Mouse (Mus musculus) kidney, postnatal 36 days (tissue): ENCODE data around the gene Med24.

ENCODE experiments used
- DNase-seq, 2 experiments: peaks; one replicate each; pipeline ENCODE4 v3.0.0; 2021 to 2022; ENCODE audit warnings: mixed read lengths in 2 of 2

Gene Med24

GRCm38 (mm10) chr11:98720756-98721155, 8.5 kb downstream of the Med24 start:
- DNase-seq: no peak

- DNase-seq: peak; percentile 60 to 86
Observed at GRCm38 (mm10) chr11:98717904-98718303, 11.3 kb downstream of the Med24 start.

GRCm38 (mm10) chr11:98715946-98716345, 13.3 kb downstream of the Med24 start:
- DNase-seq: no peak

GRCm38 (mm10) chr11:98713703-98714102, 15.5 kb downstream of the Med24 start:
- DNase-seq: peak; percentile 42 to 60

- peak; percentile 49 to 57 for DNase-seq
Observed at GRCm38 (mm10) chr11:98712009-98712408, 17.2 kb downstream of the Med24 start.

- DNase-seq: no peak
Observed at GRCm38 (mm10) chr11:98711046-98711434, 18.2 kb downstream of the Med24 start.

- peak; percentile 86 to 95 for DNase-seq
Observed at GRCm38 (mm10) chr11:98710416-98711045, 18.7 kb downstream of the Med24 start.

- peak; percentile 84 to 89 for DNase-seq
Observed at GRCm38 (mm10) chr11:98709001-98709741, 20.1 kb downstream of the Med24 start.

- peak; percentile 39 to 73 for DNase-seq
Observed at GRCm38 (mm10) chr11:98708282-98708956, 20.8 kb downstream of the Med24 start.

- DNase-seq: peak; percentile 76 to 77
Observed at GRCm38 (mm10) chr11:98707401-98708281, 21.6 kb downstream of the Med24 start.

GRCm38 (mm10) chr11:98705021-98705420, 24.2 kb downstream of the Med24 start:
- DNase-seq: no peak

- DNase-seq: no peak
Observed at GRCm38 (mm10) chr11:98702323-98702722, 26.9 kb downstream of the Med24 start.

GRCm38 (mm10) chr11:98701213-98701670, 28.0 kb downstream of the Med24 start, which contains the start of gene Csf3:
TSS of gene Csf3 (plus strand) at chr11:98701263.
- DNase-seq: no peak

- peak; percentile 83 to 91 for DNase-seq
Observed at GRCm38 (mm10) chr11:98699911-98700310, 29.3 kb downstream of the Med24 start.

- DNase-seq: no peak
Observed at GRCm38 (mm10) chr11:98698849-98699640, 30.2 kb downstream of the Med24 start.

GRCm38 (mm10) chr11:98697225-98697624, 32.0 kb downstream of the Med24 start:
- peak; percentile 53 to 54 for DNase-seq

- DNase-seq: peak in 1 of 2 experiments; percentile 57
Observed at GRCm38 (mm10) chr11:98696454-98697216, 32.6 kb downstream of the Med24 start.

GRCm38 (mm10) chr11:98695408-98695807, 33.8 kb downstream of the Med24 start:
- DNase-seq: no peak

- no peak for DNase-seq
Observed at GRCm38 (mm10) chr11:98694301-98694700, 34.9 kb downstream of the Med24 start.

- no peak for DNase-seq
Observed at GRCm38 (mm10) chr11:98693746-98694145, 35.5 kb downstream of the Med24 start.

- peak in 1 of 2 experiments; percentile 35 for DNase-seq
Observed at GRCm38 (mm10) chr11:98693201-98693600, 36.0 kb downstream of the Med24 start.
